Mouse (Mus musculus) lung, adult 2 months (tissue): ENCODE results near the gene Cda. TPM values are rescaled to one million over a fixed set of nuclear protein-coding genes. Genes with fewer than 3 reads are reported as not detected.

Experiments
- DNase-seq: peaks from one replicate; pipeline ENCODE4 v3.0.0; 2022
- H3K4me1 ChIP-seq: fragments of 200-500 bp; 2 replicates; pipeline ENCODE4 v1.6.1; 2011; ENCODE audit warnings: low read length; ENCODE audit not compliant: control insufficient read depth, insufficient read depth
- H3K4me3 ChIP-seq: fragments of 200-500 bp; replicated peaks from 2 replicates; pipeline ENCODE3; 2011; ENCODE audit warnings: low read depth, mild to moderate bottlenecking, control low read depth, low read length; ENCODE audit errors: extremely low read depth
- CTCF ChIP-seq: fragments of 200-500 bp; IDR thresholded peaks from 2 replicates; pipeline ENCODE4 v1.5.1; 2011; ENCODE audit warnings: mild to moderate bottlenecking, low read length, control low read depth; ENCODE audit not compliant: insufficient read depth
- POLR2A ChIP-seq: fragments of 200-500 bp; IDR thresholded peaks from 2 replicates; pipeline ENCODE4 v1.6.1; 2011; ENCODE audit warnings: low read depth, mild to moderate bottlenecking, control low read depth, low read length, borderline replicate concordance; ENCODE audit errors: extremely low read depth
- WGBS: fragments of 180-500 bp; shearing (Covaris S2); methylation state at CpG from one replicate; pipeline ENCODE4 v1.1.7; 2018; 5-methylcytosine and 5-hydroxymethylcytosine counted together
- polyA plus RNA-seq: library from polyadenylated mRNA; depleted of rRNA; stranded (reverse); fragments of >200 nt; gene quantifications from 2 replicates; pipeline ENCODE4 v1.2.3, GENCODE M21; 2012

Cda gene
- polyA plus RNA-seq, 1 experiment: 2.6 TPM

GRCm38 (mm10) chr4:138370996-138371516, 3.3 kb upstream of the Cda start:
- Histone ChIP-seq H3K4me1 (peaks cover 9% of the 10 kb centered on the region; the same call in 1 of the 2 replicates), H3K4me3 (no peak overlapping the region)
- no peak for DNase-seq
- TF ChIP-seq POLR2A (no peak), CTCF (no peak)
- 76% methylated on average over 5 of the region's 5 CpGs for WGBS

GRCm38 (mm10) chr4:138368498-138369260, 887 bp upstream of the Cda start:
- Histone ChIP-seq H3K4me3 (no peak overlapping the region), H3K4me1 (peaks cover 9% of the 10 kb centered on the region; the same call in 1 of the 2 replicates)
- TF ChIP-seq CTCF (no peak), POLR2A (no peak)
- no peak for DNase-seq
- 43% methylated on average over 12 of the region's 12 CpGs for WGBS

- TF ChIP-seq POLR2A (no peak), CTCF (no peak)
- no peak for DNase-seq
- H3K4me3 ChIP-seq: no peak overlapping the region
- 83% methylated on average over 2 of the region's 2 CpGs for WGBS
- peaks cover 9% of the 10 kb centered on the region; the same call in 1 of the 2 replicates for H3K4me1 ChIP-seq
Observed at GRCm38 (mm10) chr4:138366561-138366960, 1.2 kb downstream of the Cda start.

- DNase-seq: no peak
- Histone ChIP-seq H3K4me3 (no peak overlapping the region), H3K4me1 (peaks cover 9% of the 10 kb centered on the region; the same call in 1 of the 2 replicates)
- no peak for TF ChIP-seq POLR2A
- no peak for TF ChIP-seq CTCF
- WGBS: 40% methylated on average over 5 of the region's 5 CpGs
Observed at GRCm38 (mm10) chr4:138363511-138363910, 4.3 kb downstream of the Cda start.

GRCm38 (mm10) chr4:138362883-138363282, 4.9 kb downstream of the Cda start:
- Histone ChIP-seq H3K4me1 (peaks cover 4% of the 10 kb centered on the region; the same call in 1 of the 2 replicates), H3K4me3 (no peak overlapping the region)
- TF ChIP-seq CTCF (no peak), POLR2A (no peak)
- 77% methylated on average over 7 of the region's 7 CpGs for WGBS
- no peak for DNase-seq

GRCm38 (mm10) chr4:138361370-138361821, 6.4 kb downstream of the Cda start:
- H3K4me1 ChIP-seq: no peaks in the 10 kb centered on the region
- no peak for DNase-seq
- H3K4me3 ChIP-seq: no peak overlapping the region
- whole genome bisulfite sequencing: 37% methylated on average over 11 of the region's 11 CpGs
- TF ChIP-seq CTCF: no peak
- no peak for TF ChIP-seq POLR2A

- DNase-seq: no peak
- Histone ChIP-seq H3K4me1 (no peaks in the 10 kb centered on the region), H3K4me3 (no peak overlapping the region)
- WGBS: 77% methylated on average over 3 of the region's 3 CpGs
- no peak for TF ChIP-seq CTCF
- no peak for TF ChIP-seq POLR2A
Observed at GRCm38 (mm10) chr4:138358176-138358575, 9.6 kb downstream of the Cda start.

- Histone ChIP-seq H3K4me1 (no peaks in the 10 kb centered on the region), H3K4me3 (no peak overlapping the region)
- no peak for DNase-seq
- TF ChIP-seq POLR2A (no peak), CTCF (no peak)
- 80% methylated on average over 12 of the region's 12 CpGs for WGBS
Observed at GRCm38 (mm10) chr4:138356551-138356950, 11.2 kb downstream of the Cda start.

- WGBS: 71% methylated on average over 8 of the region's 8 CpGs
- no peak overlapping the region for H3K4me3 ChIP-seq
- TF ChIP-seq POLR2A (no peak), CTCF (no peak)
- no peaks in the 10 kb centered on the region for H3K4me1 ChIP-seq
- no peak for DNase-seq
Observed at GRCm38 (mm10) chr4:138356141-138356540, 11.7 kb downstream of the Cda start.

- Histone ChIP-seq H3K4me1 (no peaks in the 10 kb centered on the region), H3K4me3 (no peak overlapping the region)
- no peak for DNase-seq
- TF ChIP-seq CTCF (no peak), POLR2A (no peak)
- WGBS: 81% methylated on average over 2 of the region's 2 CpGs
Observed at GRCm38 (mm10) chr4:138355496-138355895, 12.3 kb downstream of the Cda start.
